Mouse (Mus musculus) MEL (cell line): Measurements from ENCODE around the gene Traf3ip2.

Experiments used
- POLR2A ChIP-seq, 2 experiments: IDR thresholded peaks; 2 replicates each; pipeline ENCODE4 v1.6.1; 2011 to 2012; ENCODE audit warnings: low read length in 2 of 2, mild to moderate bottlenecking in 2 of 2, control low read depth in 1 of 2, improper control_type of control experiment in 1 of 2, low read depth in 1 of 2, moderate library complexity in 1 of 2; ENCODE audit not compliant: control insufficient read depth in 1 of 2, insufficient read depth in 1 of 2, poor library complexity in 1 of 2
- SIN3A ChIP-seq: IDR thresholded peaks from 2 replicates; pipeline ENCODE4 v1.6.1; 2012; ENCODE audit warnings: low read length, improper control_type of control experiment, inconsistent platforms

GRCm38 (mm10) chr10:39623806-39624205, 11.1 kb downstream of the Traf3ip2 start:
- TF ChIP-seq SIN3A, result no peak
- TF ChIP-seq POLR2A (IDR thresholded peaks at IDR 0.05; ENCODE audit: control insufficient read depth in 1 of 2, insufficient read depth in 1 of 2, low read depth in 1 of 2, low read length in 2 of 2, poor library complexity in 1 of 2), result no peak
